Mouse (Mus musculus) E14TG2a.4 (cell line): ENCODE results near the gene Stk10.

Source experiments
- H3K27me3 ChIP-seq: 2 replicates; pipeline ENCODE4 v1.6.1; 2014; ENCODE audit warnings: low read length, control low read depth; ENCODE audit not compliant: insufficient read depth
- H3K36me3 ChIP-seq: 2 replicates; pipeline ENCODE4 v1.6.1; 2014; ENCODE audit warnings: low read length, control low read depth; ENCODE audit not compliant: insufficient read depth
- H3K4me1 ChIP-seq: replicated peaks from 2 replicates; pipeline ENCODE4 v1.6.1; 2014; ENCODE audit warnings: low read depth, low read length, control low read depth
- H3K4me3 ChIP-seq: replicated peaks from 2 replicates; pipeline ENCODE4 v1.5.1; 2014; ENCODE audit warnings: mild to moderate bottlenecking, low read length
- H3K9me3 ChIP-seq: 2 replicates; pipeline ENCODE4 v1.6.1; 2014; ENCODE audit warnings: low read length, control low read depth
- CTCF ChIP-seq: conservative IDR thresholded peaks from 2 replicates; pipeline ENCODE4 v1.5.1; 2014; ENCODE audit warnings: low read length
- NANOG ChIP-seq: IDR thresholded peaks from 2 replicates; pipeline ENCODE4 v1.6.1; 2014; ENCODE audit warnings: borderline replicate concordance, low read length, mixed read lengths
- POU5F1 ChIP-seq: IDR thresholded peaks from 2 replicates; pipeline ENCODE4 v1.6.1; 2014; ENCODE audit warnings: low read length, borderline replicate concordance

Gene Stk10

GRCm38 (mm10) chr11:32532765-32533481 lies at the start of gene Stk10:
Stk10 (plus strand) TSS chr11:32533305.
- peaks cover 58% of the 10 kb centered on the region for H3K4me1 ChIP-seq
- peak within 1 kb of the TSS; percentile 87 for H3K4me3 ChIP-seq
- peaks cover 32% of the 10 kb centered on the region for H3K27me3 ChIP-seq
- TF ChIP-seq NANOG: no peak
- TF ChIP-seq POU5F1: no peak
- no peak for TF ChIP-seq CTCF
- no peaks in the 10 kb centered on the region for H3K9me3 ChIP-seq
- H3K36me3 ChIP-seq: no peaks in the 10 kb centered on the region

GRCm38 (mm10) chr11:32485290-32485689 lies 47.8 kb upstream of the Stk10 start:
- Histone ChIP-seq H3K9me3 (no peaks in the 10 kb centered on the region), H3K36me3 (no peaks in the 10 kb centered on the region), H3K4me1 (0 out of 2 replicates have a peak, but pooled peaks cover 4% of the 10 kb centered on the region), H3K4me3 (no peak overlapping the region), H3K27me3 (no peaks in the 10 kb centered on the region)
- TF ChIP-seq CTCF (no peak), POU5F1 (no peak), NANOG (no peak)

- TF ChIP-seq NANOG (no peak), POU5F1 (no peak)
- no peaks in the 10 kb centered on the region for H3K36me3 ChIP-seq
- no peaks in the 10 kb centered on the region for H3K27me3 ChIP-seq
- no peaks in the 10 kb centered on the region for H3K9me3 ChIP-seq
- H3K4me1 ChIP-seq: 0 out of 2 replicates have a peak, but pooled peaks cover 4% of the 10 kb centered on the region
- no peak overlapping the region for H3K4me3 ChIP-seq
Observed at GRCm38 (mm10) chr11:32486621-32487020, 46.5 kb upstream of the Stk10 start.

GRCm38 (mm10) chr11:32487501-32487900 lies 45.6 kb upstream of the Stk10 start:
- peak; percentile 63 for TF ChIP-seq CTCF
- no peak for TF ChIP-seq POU5F1
- TF ChIP-seq NANOG: no peak

GRCm38 (mm10) chr11:32488344-32488743 lies 44.8 kb upstream of the Stk10 start:
- Histone ChIP-seq H3K4me3 (no peak overlapping the region), H3K36me3 (no peaks in the 10 kb centered on the region), H3K4me1 (0 out of 2 replicates have a peak, but pooled peaks cover 4% of the 10 kb centered on the region), H3K9me3 (no peaks in the 10 kb centered on the region), H3K27me3 (no peaks in the 10 kb centered on the region)
- TF ChIP-seq CTCF (no peak), NANOG (no peak), POU5F1 (no peak)

More at GRCm38 (mm10) chr11:32487501-32487900, 45.6 kb upstream of the Stk10 start:
- Histone ChIP-seq H3K4me3 (no peak overlapping the region), H3K9me3 (no peaks in the 10 kb centered on the region), H3K36me3 (no peaks in the 10 kb centered on the region), H3K4me1 (0 out of 2 replicates have a peak, but pooled peaks cover 4% of the 10 kb centered on the region), H3K27me3 (no peaks in the 10 kb centered on the region)

GRCm38 (mm10) chr11:32488808-32489670 lies 44.1 kb upstream of the Stk10 start:
- H3K4me3 ChIP-seq: no peak overlapping the region
- 0 out of 2 replicates have a peak, but pooled peaks cover 4% of the 10 kb centered on the region for H3K4me1 ChIP-seq
- H3K27me3 ChIP-seq: no peaks in the 10 kb centered on the region
- no peaks in the 10 kb centered on the region for H3K36me3 ChIP-seq
- H3K9me3 ChIP-seq: no peaks in the 10 kb centered on the region
- TF ChIP-seq NANOG (no peak), POU5F1 (no peak), CTCF (no peak)

GRCm38 (mm10) chr11:32491079-32491478 lies 42.0 kb upstream of the Stk10 start:
- no peaks in the 10 kb centered on the region for H3K27me3 ChIP-seq
- no peaks in the 10 kb centered on the region for H3K36me3 ChIP-seq
- no peak overlapping the region for H3K4me3 ChIP-seq
- TF ChIP-seq NANOG (no peak), POU5F1 (no peak), CTCF (no peak)
- 0 out of 2 replicates have a peak, but pooled peaks cover 4% of the 10 kb centered on the region for H3K4me1 ChIP-seq
- no peaks in the 10 kb centered on the region for H3K9me3 ChIP-seq

GRCm38 (mm10) chr11:32493312-32493711 lies 39.8 kb upstream of the Stk10 start:
- Histone ChIP-seq H3K9me3 (no peaks in the 10 kb centered on the region), H3K36me3 (no peaks in the 10 kb centered on the region), H3K4me1 (0 out of 2 replicates have a peak, but pooled peaks cover 4% of the 10 kb centered on the region), H3K27me3 (no peaks in the 10 kb centered on the region), H3K4me3 (no peak overlapping the region)
- TF ChIP-seq CTCF: no peak
- no peak for TF ChIP-seq NANOG
- no peak for TF ChIP-seq POU5F1
